9 mouse cellular contexts compared by ENCODE assay signal in the genomic region with DNA sequence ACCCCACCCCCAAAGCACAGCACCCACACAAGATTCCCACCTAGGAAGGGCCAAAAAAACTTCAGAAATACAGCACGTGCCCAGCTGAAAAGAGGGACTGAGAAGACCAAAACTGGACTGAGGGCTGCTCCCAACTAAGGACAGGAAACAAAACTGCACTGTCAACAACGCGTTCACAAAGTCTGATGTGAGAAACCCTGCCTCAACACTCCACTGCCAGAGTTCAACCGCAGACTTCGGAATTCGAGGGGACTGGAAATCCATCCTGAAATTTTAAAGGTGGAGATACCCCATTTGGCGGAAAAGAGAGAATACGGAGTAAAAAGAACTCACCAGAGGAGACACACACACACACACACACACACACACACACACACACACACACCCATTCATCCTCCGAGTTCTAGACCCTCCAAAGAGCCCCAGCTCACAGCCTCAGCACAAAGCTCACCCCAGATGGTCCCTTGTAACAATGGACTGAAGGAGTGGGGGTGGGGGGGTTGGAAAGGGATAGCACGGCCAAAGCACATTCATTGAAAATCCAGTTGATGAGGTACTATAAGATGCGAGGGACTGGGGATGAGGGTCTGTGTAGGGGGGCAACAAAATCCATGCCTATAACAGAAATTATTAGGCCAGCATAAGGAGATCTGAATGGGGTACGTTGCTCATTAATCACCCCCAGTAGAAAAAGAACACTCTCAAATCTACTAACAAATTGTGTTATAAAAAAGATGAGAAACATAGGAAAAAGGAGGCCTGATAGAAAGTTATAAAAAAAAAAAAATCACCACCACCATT. TPM values are rescaled to one million over a fixed set of nuclear protein-coding genes. Genes with fewer than 3 reads are reported as not detected.
DNase-seq lines count a peak whose midpoint lies in the region; ATAC-seq lines count a peak whose summit lies in the region.
"Had no signal": no experiment of that assay in that cellular context is flagged by ENCODE, and none has a peak within 500 bp of the region (broad histone marks: within the 10 kb centered on the region; RNA-seq: fewer than 3 reads in every experiment).

No protein-coding gene starts in this region.

- DNase-seq in liver, embryonic 11.5 days (ENCODE audit: low spot score) = no peak
- DNase-seq in liver = no peak
- DNase-seq in forebrain, embryonic 14.5 days (ENCODE audit: low spot score) = peak; percentile 51
- no peak for DNase-seq in adrenal gland, adult 2 months
- DNase-seq in cerebellum, postnatal 14 days = no peak
- no peak for DNase-seq in frontal cortex, postnatal 25 days (ENCODE audit: low spot score in 2 of 2)

- H3K27me3 ChIP-seq in liver, embryonic 11.5 days (replicated peaks; ENCODE audit: control insufficient read depth, insufficient read depth, low read length) = no peaks in the 10 kb centered on the region
- no peaks in the 10 kb centered on the region for H3K27me3 ChIP-seq in forebrain, embryonic 14.5 days (replicated peaks; ENCODE audit: control insufficient read depth, insufficient read depth, low read length)
- peaks cover 11% of the 10 kb centered on the region for H3K27me3 ChIP-seq in liver, embryonic 12.5 days (replicated peaks)
- peaks cover 7% of the 10 kb centered on the region; the same call in 1 of the 2 replicates for H3K27me3 ChIP-seq in stomach, embryonic 15.5 days (replicated peaks)

- H3K9ac ChIP-seq in liver, embryonic 11.5 days (ENCODE audit: low read depth, low read length) = peak overlapping the region; percentile 62
- H3K9ac ChIP-seq in forebrain, embryonic 14.5 days (ENCODE audit: low read length) = peak overlapping the region; percentile 93
- peak overlapping the region; percentile 89 for H3K9ac ChIP-seq in liver, embryonic 12.5 days
- H3K9ac ChIP-seq in stomach, embryonic 15.5 days = no peak overlapping the region

- peak overlapping the region; percentile 46; the same call in 1 of the 2 replicates for H3K27ac ChIP-seq in liver, embryonic 11.5 days (ENCODE audit: low read depth, low read length)
- H3K27ac ChIP-seq in forebrain, embryonic 14.5 days (ENCODE audit: low read depth, low read length) = peak overlapping the region; percentile 96
- H3K27ac ChIP-seq in liver, embryonic 12.5 days = peak overlapping the region; percentile 1; the same call in 1 of the 2 replicates
- peak overlapping the region; percentile 35; the same call in 1 of the 2 replicates for H3K27ac ChIP-seq in stomach, embryonic 15.5 days

- H3K4me3 ChIP-seq in liver, embryonic 11.5 days (ENCODE audit: low read depth, low read length) = peak overlapping the region; percentile 96
- H3K4me3 ChIP-seq in forebrain, embryonic 14.5 days (ENCODE audit: low read depth, low read length) = peak overlapping the region; percentile 85
- peak overlapping the region; percentile 83 for H3K4me3 ChIP-seq in liver, embryonic 12.5 days
- H3K4me3 ChIP-seq in stomach, embryonic 15.5 days (replicated peaks) = peak overlapping the region; percentile 68

- peaks cover 29% of the 10 kb centered on the region for H3K4me1 ChIP-seq in liver, embryonic 11.5 days (replicated peaks; ENCODE audit: control insufficient read depth, insufficient read depth, low read length)
- H3K4me1 ChIP-seq in forebrain, embryonic 14.5 days (ENCODE audit: control insufficient read depth, insufficient read depth, low read length) = peaks cover 18% of the 10 kb centered on the region
- peaks cover 80% of the 10 kb centered on the region for H3K4me1 ChIP-seq in liver, embryonic 12.5 days
- peaks cover 28% of the 10 kb centered on the region for H3K4me1 ChIP-seq in stomach, embryonic 15.5 days

- 0 out of 2 replicates have a peak, but pooled peaks cover 2% of the 10 kb centered on the region for H3K36me3 ChIP-seq in liver, embryonic 11.5 days (ENCODE audit: control insufficient read depth, insufficient read depth, low read length)
- no peaks in the 10 kb centered on the region for H3K36me3 ChIP-seq in forebrain, embryonic 14.5 days (ENCODE audit: control insufficient read depth, insufficient read depth, low read length)
- H3K36me3 ChIP-seq in liver, embryonic 12.5 days = peaks cover 22% of the 10 kb centered on the region; the same call in 1 of the 2 replicates
- H3K36me3 ChIP-seq in stomach, embryonic 15.5 days = no peaks in the 10 kb centered on the region

- no peak for ATAC-seq in liver, embryonic 11.5 days (replicated peaks; ENCODE audit: low FRiP score)
- no peak for ATAC-seq in forebrain, embryonic 14.5 days
- ATAC-seq in liver, embryonic 12.5 days = no peak
- no peak for ATAC-seq in stomach, embryonic 15.5 days (ENCODE audit: insufficient read depth, low FRiP score, low read depth)

- H3K9me3 ChIP-seq in liver, embryonic 11.5 days (ENCODE audit: control insufficient read depth, low read length) = no peaks in the 10 kb centered on the region
- H3K9me3 ChIP-seq in forebrain, embryonic 14.5 days (replicated peaks; ENCODE audit: control insufficient read depth, low read length) = no peaks in the 10 kb centered on the region
- H3K9me3 ChIP-seq in liver, embryonic 12.5 days (replicated peaks) = no peaks in the 10 kb centered on the region
- H3K9me3 ChIP-seq in stomach, embryonic 15.5 days = no peaks in the 10 kb centered on the region

- H3K4me2 ChIP-seq in liver, embryonic 11.5 days = peak overlapping the region; percentile 96
- H3K4me2 ChIP-seq in forebrain, embryonic 14.5 days (ENCODE audit: low read length) = peak overlapping the region; percentile 67
- H3K4me2 ChIP-seq in liver, embryonic 12.5 days = peak overlapping the region; percentile 100
- H3K4me2 ChIP-seq in stomach, embryonic 15.5 days = peak overlapping the region; percentile 98

- WGBS in liver, embryonic 11.5 days = 8% methylated on average over 12 of the region's 12 CpGs
- WGBS in forebrain, embryonic 14.5 days = under 1% methylated on average over 12 of the region's 12 CpGs
- WGBS in liver, embryonic 12.5 days (ENCODE audit: insufficient replicate concordance) = 12% methylated on average over 12 of the region's 12 CpGs
- 8% methylated on average over 12 of the region's 12 CpGs for WGBS in stomach, embryonic 15.5 days

RNA-seq across cellular contexts. Expression of gene Igf2bp1, which starts 2.4 kb away (rescaled TPM):
- 54.1 and 56.0 TPM in 2 replicates for polyA plus RNA-seq in liver, embryonic 11.5 days (2014; fragmentation: Nextera tagmentation; extraction: Ambion mirVana)
- 14.6 and 15.3 TPM in 2 replicates for polyA plus RNA-seq in forebrain, embryonic 14.5 days (2014; fragmentation: Nextera tagmentation; extraction: Ambion mirVana)
- 33.8 and 38.3 TPM in 2 replicates for polyA plus RNA-seq in liver, embryonic 12.5 days (2016; fragmentation: Nextera tagmentation; extraction: Ambion mirVana)
- 27.8 and 31.0 TPM in 2 replicates for polyA plus RNA-seq in stomach, embryonic 15.5 days (2015; fragmentation: Nextera tagmentation; extraction: Ambion mirVana)
- total RNA-seq in adrenal gland, adult 2 months (2021) = under 1 TPM; 0.59 to 0.95 TPM
- polyA plus RNA-seq in adrenal gland, adult 2 months (2012; rRNA removed) = 0.10 and 0.19 TPM in 2 replicates
- total RNA-seq: common myeloid progenitor, adult 5-6 weeks had no signal

RNA-seq across cellular contexts. Expression of gene Gip, which starts 21.0 kb away (rescaled TPM):
- not detected in 2 replicates for polyA plus RNA-seq in liver, embryonic 11.5 days (2014; fragmentation: Nextera tagmentation; extraction: Ambion mirVana)
- polyA plus RNA-seq in forebrain, embryonic 14.5 days (2014; fragmentation: Nextera tagmentation; extraction: Ambion mirVana) = not detected in 2 replicates
- not detected in 2 replicates for polyA plus RNA-seq in liver, embryonic 12.5 days (2016; fragmentation: Nextera tagmentation; extraction: Ambion mirVana)
- polyA plus RNA-seq in stomach, embryonic 15.5 days (2015; fragmentation: Nextera tagmentation; extraction: Ambion mirVana) = 2.3 and 2.9 TPM in 2 replicates
- not detected for total RNA-seq in adrenal gland, adult 2 months (2021)
- polyA plus RNA-seq in adrenal gland, adult 2 months (2012; rRNA removed) = not detected in 2 replicates
- total RNA-seq: common myeloid progenitor, adult 5-6 weeks had no signal

RNA-seq across cellular contexts. Expression of gene Snf8, which starts 31.4 kb away (rescaled TPM):
- polyA plus RNA-seq in liver, embryonic 11.5 days (2014; fragmentation: Nextera tagmentation; extraction: Ambion mirVana) = 48.8 and 50.0 TPM in 2 replicates
- polyA plus RNA-seq in forebrain, embryonic 14.5 days (2014; fragmentation: Nextera tagmentation; extraction: Ambion mirVana) = 58.4 and 68.8 TPM in 2 replicates
- 100 and 108 TPM in 2 replicates for polyA plus RNA-seq in liver, embryonic 12.5 days (2016; fragmentation: Nextera tagmentation; extraction: Ambion mirVana)
- polyA plus RNA-seq in stomach, embryonic 15.5 days (2015; fragmentation: Nextera tagmentation; extraction: Ambion mirVana) = 87.6 and 98.6 TPM in 2 replicates
- total RNA-seq in adrenal gland, adult 2 months (2021) = 10 to 100 TPM; 79.5 to 92.8 TPM
- polyA plus RNA-seq in adrenal gland, adult 2 months (2012; rRNA removed) = 9.6 and 11.3 TPM in 2 replicates

Comparison
In these comparisons a context has a peak if more than half of its experiments do, and no peak if none do; other contexts are left out.
1. H3K27ac ChIP-seq: peak in every context shown above with its lines; median percentile 96 in forebrain, embryonic 14.5 days; 46 in liver, embryonic 11.5 days; 35 in stomach, embryonic 15.5 days; 1 in liver, embryonic 12.5 days.
2. RNA of gene Igf2bp1, which starts 2.4 kb away (polyA plus RNA-seq): 54.1 to 56.0 TPM in liver, embryonic 11.5 days, 33.8 to 38.3 TPM in liver, embryonic 12.5 days, 27.8 to 31.0 TPM in stomach, embryonic 15.5 days and 14.6 to 15.3 TPM in forebrain, embryonic 14.5 days; 0.10 to 0.19 TPM in adrenal gland, adult 2 months; every median in the first group is over 10 times any median in the second.
3. Peak in every context shown above with its lines, with median percentiles within 50 percentile points of each other: H3K4me2 ChIP-seq and H3K4me3 ChIP-seq.